Comparison of ENCODE assay signal across 24 mouse cellular contexts in genomic region chr16:18068653-18069376, GRCm38 (mm10). TPM values are rescaled to one million over a fixed set of nuclear protein-coding genes. Genes with fewer than 3 reads are reported as not detected.
DNase-seq lines count a peak whose midpoint lies in the region; ATAC-seq and TF ChIP-seq lines count a peak whose summit lies in the region.
"Had no signal": no experiment of that assay in that cellular context is flagged by ENCODE, and none has a peak within 500 bp of the region (broad histone marks: within the 10 kb centered on the region; RNA-seq: fewer than 3 reads in every experiment).

No protein-coding gene starts in this region.

- no peaks in the 10 kb centered on the region for H3K9me3 ChIP-seq in kidney, embryonic 15.5 days (replicated peaks)
- H3K9me3 ChIP-seq in midbrain, embryonic 13.5 days, result no peaks in the 10 kb centered on the region
- no peaks in the 10 kb centered on the region for H3K9me3 ChIP-seq in midbrain, postnatal 0 days (ENCODE audit: low read length)
- no peaks in the 10 kb centered on the region for H3K9me3 ChIP-seq in neural tube, embryonic 15.5 days (replicated peaks)
- H3K9me3 ChIP-seq: liver, embryonic 15.5 days; lung, embryonic 15.5 days; midbrain, embryonic 10.5 days had no signal

- peaks cover 50% of the 10 kb centered on the region for H3K36me3 ChIP-seq in kidney, embryonic 15.5 days
- peaks cover 54% of the 10 kb centered on the region for H3K36me3 ChIP-seq in midbrain, embryonic 13.5 days
- peaks cover 29% of the 10 kb centered on the region for H3K36me3 ChIP-seq in midbrain, postnatal 0 days (ENCODE audit: insufficient read depth, low read length)
- peaks cover 40% of the 10 kb centered on the region for H3K36me3 ChIP-seq in neural tube, embryonic 15.5 days

- no peaks in the 10 kb centered on the region for H3K27me3 ChIP-seq in kidney, embryonic 15.5 days
- H3K27me3 ChIP-seq in midbrain, embryonic 13.5 days, result no peaks in the 10 kb centered on the region
- no peaks in the 10 kb centered on the region for H3K27me3 ChIP-seq in midbrain, postnatal 0 days (ENCODE audit: insufficient read depth, low read length)
- no peaks in the 10 kb centered on the region for H3K27me3 ChIP-seq in neural tube, embryonic 15.5 days (replicated peaks)
- H3K27me3 ChIP-seq: liver, embryonic 15.5 days; lung, embryonic 15.5 days; Patski had no signal

- 93% methylated on average over 8 of the region's 8 CpGs for WGBS in kidney, embryonic 15.5 days
- WGBS in midbrain, embryonic 13.5 days, result 86% methylated on average over 8 of the region's 8 CpGs
- WGBS in midbrain, postnatal 0 days, result 87% methylated on average over 8 of the region's 8 CpGs
- WGBS in neural tube, embryonic 15.5 days, result 72% methylated on average over 8 of the region's 8 CpGs

- DNase-seq in heart, adult 11 months, result peak; percentile 88
- no peak for DNase-seq in heart, adult 8-10 months (ENCODE audit: low spot score)
- DNase-seq in kidney, adult 18-20 months, result peak; percentile 48
- no peak for DNase-seq in midbrain, postnatal 0 days (ENCODE audit: low spot score)
- DNase-seq in adrenal gland, postnatal 36 days, result no peak
- DNase-seq: adrenal gland, postnatal 14 days; cerebellum, adult 18-20 months; cerebellum, postnatal 10 days; gastrocnemius, postnatal 10 days; heart, postnatal 36 days; kidney, adult 11 months; liver; right cerebral cortex, postnatal 4 days had no signal

- H3K27ac ChIP-seq in kidney, embryonic 15.5 days, result no peak overlapping the region
- H3K27ac ChIP-seq in midbrain, embryonic 13.5 days, result no peak overlapping the region
- H3K27ac ChIP-seq in midbrain, postnatal 0 days (ENCODE audit: low read depth, low read length), result no peak overlapping the region
- no peak overlapping the region for H3K27ac ChIP-seq in neural tube, embryonic 15.5 days (replicated peaks)
- H3K27ac ChIP-seq: liver, embryonic 15.5 days; lung, embryonic 15.5 days; midbrain, embryonic 10.5 days had no signal

- H3K4me3 ChIP-seq in kidney, embryonic 15.5 days (replicated peaks), result no peak overlapping the region
- H3K4me3 ChIP-seq in midbrain, embryonic 13.5 days (replicated peaks), result no peak overlapping the region
- no peak overlapping the region for H3K4me3 ChIP-seq in midbrain, postnatal 0 days (ENCODE audit: low read depth, low read length)
- H3K4me3 ChIP-seq in neural tube, embryonic 15.5 days (replicated peaks), result no peak overlapping the region
- H3K4me3 ChIP-seq: erythroblast, embryonic 14.5 days; liver, embryonic 15.5 days; lung, embryonic 15.5 days had no signal

- H3K4me1 ChIP-seq in kidney, embryonic 15.5 days, result peaks cover 18% of the 10 kb centered on the region
- H3K4me1 ChIP-seq in midbrain, embryonic 13.5 days (replicated peaks), result peaks cover 30% of the 10 kb centered on the region
- H3K4me1 ChIP-seq in midbrain, postnatal 0 days (ENCODE audit: insufficient read depth, low read length), result no peaks in the 10 kb centered on the region; the same call in 1 of the 2 replicates
- H3K4me1 ChIP-seq in neural tube, embryonic 15.5 days, result peaks cover 35% of the 10 kb centered on the region

- no peak overlapping the region for H3K9ac ChIP-seq in kidney, embryonic 15.5 days
- peak overlapping the region; percentile 46 for H3K9ac ChIP-seq in midbrain, embryonic 13.5 days (replicated peaks)
- H3K9ac ChIP-seq in midbrain, postnatal 0 days (replicated peaks; ENCODE audit: low read length, poor library complexity, severe bottlenecking), result no peak overlapping the region
- H3K9ac ChIP-seq in neural tube, embryonic 15.5 days (replicated peaks), result no peak overlapping the region; the same call in 1 of the 2 replicates
- H3K9ac ChIP-seq: liver, embryonic 15.5 days; lung, embryonic 15.5 days had no signal

- ATAC-seq in kidney, embryonic 15.5 days (replicated peaks; ENCODE audit: low FRiP score), result no peak
- ATAC-seq in midbrain, embryonic 13.5 days, result no peak
- ATAC-seq in midbrain, postnatal 0 days (ENCODE audit: low FRiP score), result no peak
- no peak for ATAC-seq in neural tube, embryonic 15.5 days (ENCODE audit: low FRiP score)
- ATAC-seq: inflammation-experienced regulatory T-cells, adult 6 months; Patski had no signal

- no peak for TF ChIP-seq CTCF in midbrain, postnatal 0 days (IDR thresholded peaks at IDR 0.05)

- no peak overlapping the region for H3K4me2 ChIP-seq in kidney, embryonic 15.5 days
- H3K4me2 ChIP-seq in midbrain, embryonic 13.5 days (replicated peaks), result peak overlapping the region; percentile 74
- no peak overlapping the region for H3K4me2 ChIP-seq in midbrain, postnatal 0 days (ENCODE audit: low read depth, low read length, poor library complexity, severe bottlenecking)
- peak overlapping the region; percentile 82 for H3K4me2 ChIP-seq in neural tube, embryonic 15.5 days
- H3K4me2 ChIP-seq: heart, embryonic 11.5 days; liver, embryonic 15.5 days; lung, embryonic 15.5 days had no signal

RNA-seq across cellular contexts. Expression of gene Dgcr6, which starts 16.2 kb away (rescaled TPM):
- total RNA-seq in heart, adult 8-10 months (2022), result 10 to 100 TPM; 40.3 to 52.7 (median 40.4) TPM
- 93.2 and 105 TPM in 2 replicates for polyA plus RNA-seq in kidney, embryonic 15.5 days (2015; fragmentation: Nextera tagmentation; extraction: Ambion mirVana)
- 173 and 179 TPM in 2 replicates for polyA plus RNA-seq in midbrain, embryonic 13.5 days (2015; fragmentation: Nextera tagmentation; extraction: Ambion mirVana)
- total RNA-seq in midbrain, postnatal 0 days (2014; rRNA removed), result 64.0 and 68.5 TPM in 2 replicates
- 164 and 172 TPM in 2 replicates for polyA plus RNA-seq in midbrain, postnatal 0 days (2015; fragmentation: Nextera tagmentation; extraction: Ambion mirVana)
- 148 and 162 TPM in 2 replicates for polyA plus RNA-seq in neural tube, embryonic 15.5 days (2015; fragmentation: Nextera tagmentation; extraction: Ambion mirVana)
- total RNA-seq in adrenal gland, postnatal 36 days (2021), result 10 to 100 TPM; 55.4 to 85.3 TPM

RNA-seq across cellular contexts. Expression of gene Prodh, which starts 21.2 kb away (rescaled TPM):
- 10 to 100 TPM; 12.9 to 36.7 (median 16.9) TPM for total RNA-seq in heart, adult 8-10 months (2022)
- 19.5 and 20.5 TPM in 2 replicates for polyA plus RNA-seq in kidney, embryonic 15.5 days (2015; fragmentation: Nextera tagmentation; extraction: Ambion mirVana)
- 4.9 and 5.2 TPM in 2 replicates for polyA plus RNA-seq in midbrain, embryonic 13.5 days (2015; fragmentation: Nextera tagmentation; extraction: Ambion mirVana)
- total RNA-seq in midbrain, postnatal 0 days (2014; rRNA removed), result 11.1 and 14.8 TPM in 2 replicates
- 5.4 and 6.8 TPM in 2 replicates for polyA plus RNA-seq in midbrain, postnatal 0 days (2015; fragmentation: Nextera tagmentation; extraction: Ambion mirVana)
- 4.0 and 6.4 TPM in 2 replicates for polyA plus RNA-seq in neural tube, embryonic 15.5 days (2015; fragmentation: Nextera tagmentation; extraction: Ambion mirVana)
- total RNA-seq in adrenal gland, postnatal 36 days (2021), result 10 to 100 TPM; 13.1 to 47.7 TPM

RNA-seq across cellular contexts. Expression of gene Rtn4r, which starts 58.6 kb away (rescaled TPM):
- total RNA-seq in heart, adult 8-10 months (2022), result 1 to 10 TPM; 2.8 to 4.7 (median 3.8) TPM
- polyA plus RNA-seq in kidney, embryonic 15.5 days (2015; fragmentation: Nextera tagmentation; extraction: Ambion mirVana), result 2.6 and 3.6 TPM in 2 replicates
- 10.4 and 13.4 TPM in 2 replicates for polyA plus RNA-seq in midbrain, embryonic 13.5 days (2015; fragmentation: Nextera tagmentation; extraction: Ambion mirVana)
- total RNA-seq in midbrain, postnatal 0 days (2014; rRNA removed), result 39.6 and 71.7 TPM in 2 replicates
- 32.3 and 36.2 TPM in 2 replicates for polyA plus RNA-seq in midbrain, postnatal 0 days (2015; fragmentation: Nextera tagmentation; extraction: Ambion mirVana)
- 26.5 and 28.7 TPM in 2 replicates for polyA plus RNA-seq in neural tube, embryonic 15.5 days (2015; fragmentation: Nextera tagmentation; extraction: Ambion mirVana)
- total RNA-seq in adrenal gland, postnatal 36 days (2021), result under 1 TPM in 1 of 2 experiments, not detected in 1; 0.20 TPM
- total RNA-seq: MEL had no signal
- polyA plus RNA-seq: inflammation-experienced regulatory T-cells, adult 6 months had no signal

Comparison
In these comparisons a context has a peak if more than half of its experiments do, and no peak if none do; other contexts are left out.
1. DNase-seq: peak in heart, adult 11 months (single experiment) and kidney, adult 18-20 months (single experiment); none in heart, adult 8-10 months (single experiment), midbrain, postnatal 0 days (single experiment) and adrenal gland, postnatal 36 days (0 of 2).
2. H3K4me2 ChIP-seq: peak in midbrain, embryonic 13.5 days (single experiment) and neural tube, embryonic 15.5 days (single experiment); none in kidney, embryonic 15.5 days (single experiment) and midbrain, postnatal 0 days (single experiment).